Mouse (Mus musculus) heart, embryonic 10.5 days (tissue): ENCODE results near the gene Spint3. TPM values are rescaled to one million over a fixed set of nuclear protein-coding genes. Genes with fewer than 3 reads are reported as not detected.

Source experiments
- DNase-seq: peaks from one replicate; pipeline ENCODE4 v3.0.0-alpha.2; 2017; ENCODE audit warnings: low spot score
- H3K27ac ChIP-seq: fragments of 300-500 bp; sonication (generic); 2 replicates; pipeline ENCODE4 v1.5.1; 2016; ENCODE audit warnings: mild to moderate bottlenecking
- H3K27me3 ChIP-seq: fragments of 300-500 bp; sonication (generic); 2 replicates; pipeline ENCODE4 v1.6.1; 2016; ENCODE audit warnings: mild to moderate bottlenecking; ENCODE audit not compliant: poor library complexity, insufficient read depth, severe bottlenecking
- H3K36me3 ChIP-seq: fragments of 300-500 bp; sonication (generic); 2 replicates; pipeline ENCODE4 v1.6.1; 2016; ENCODE audit warnings: mild to moderate bottlenecking, moderate library complexity
- H3K4me1 ChIP-seq: fragments of 300-500 bp; sonication (generic); 2 replicates; pipeline ENCODE4 v1.6.1; 2016; ENCODE audit warnings: mild to moderate bottlenecking
- H3K4me3 ChIP-seq: fragments of 300-500 bp; sonication (generic); 2 replicates; pipeline ENCODE4 v1.5.1; 2016; ENCODE audit warnings: mild to moderate bottlenecking, moderate library complexity
- H3K9me3 ChIP-seq: fragments of 300-500 bp; sonication (generic); 2 replicates; pipeline ENCODE4 v1.6.1; 2016; ENCODE audit warnings: mild to moderate bottlenecking, moderate library complexity
- WGBS: fragments of 180-500 bp; shearing (Covaris S2); methylation state at CpG from one replicate; pipeline ENCODE4 v1.1.7; 2016; 5-methylcytosine and 5-hydroxymethylcytosine counted together
- polyA plus RNA-seq: library from polyadenylated mRNA; unstranded; fragments of >200 nt; fragmentation: Nextera tagmentation; extraction: Ambion mirVana; gene quantifications from 2 replicates; pipeline ENCODE4 v1.2.1, GENCODE M21; 2016

The Spint3 gene
- polyA plus RNA-seq, 1 experiment from 2014 or later, result not detected

GRCm38 (mm10) chr2:164543745-164544144 lies 29.5 kb downstream of the Spint3 start:
- Histone ChIP-seq H3K27me3 (no peaks in the 10 kb centered on the region), H3K27ac (no peak overlapping the region), H3K36me3 (no peaks in the 10 kb centered on the region), H3K4me3 (no peak overlapping the region), H3K4me1 (peaks cover 4% of the 10 kb centered on the region; the same call in 1 of the 2 replicates), H3K9me3 (no peaks in the 10 kb centered on the region)
- WGBS, result 78% methylated on average over 2 of the region's 2 CpGs
- DNase-seq, result no peak

- H3K27me3 ChIP-seq, result no peaks in the 10 kb centered on the region
- WGBS, result 84% methylated on average over 7 of the region's 7 CpGs
- DNase-seq, result no peak
- H3K4me1 ChIP-seq, result peaks cover 4% of the 10 kb centered on the region; the same call in 1 of the 2 replicates
- H3K4me3 ChIP-seq, result no peak overlapping the region
- H3K36me3 ChIP-seq, result no peaks in the 10 kb centered on the region
- no peak overlapping the region for H3K27ac ChIP-seq
- no peaks in the 10 kb centered on the region for H3K9me3 ChIP-seq
These were observed 30.7 kb downstream of the Spint3 start for GRCm38 (mm10) chr2:164542598-164542997.

DNA sequence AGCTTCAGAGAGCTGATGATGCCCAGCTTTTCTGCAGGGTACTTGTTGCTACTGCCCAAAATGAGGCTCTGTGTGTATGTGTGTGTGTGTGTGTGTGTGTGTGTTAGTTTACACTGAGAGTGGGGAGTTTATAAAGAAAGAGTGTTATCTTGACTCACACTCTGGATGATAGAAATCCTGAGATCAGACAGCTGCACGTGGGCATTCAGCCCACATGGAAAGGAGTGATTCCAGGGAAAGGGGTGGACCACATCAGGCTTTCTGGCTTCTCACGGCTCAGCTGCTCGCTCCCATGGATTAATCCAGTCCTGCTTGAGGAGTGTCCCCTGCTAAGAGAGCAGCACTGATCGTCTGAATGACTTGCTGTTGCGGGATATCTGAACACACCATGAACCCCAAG lies 31.1 kb downstream of the Spint3 start:
- Histone ChIP-seq H3K36me3 (no peaks in the 10 kb centered on the region), H3K4me1 (peaks cover 4% of the 10 kb centered on the region; the same call in 1 of the 2 replicates), H3K4me3 (no peak overlapping the region), H3K27me3 (no peaks in the 10 kb centered on the region), H3K9me3 (no peaks in the 10 kb centered on the region), H3K27ac (no peak overlapping the region)
- WGBS, result 76% methylated on average over 5 of the region's 5 CpGs
- no peak for DNase-seq

GRCm38 (mm10) chr2:164540652-164541427 lies 32.4 kb downstream of the Spint3 start:
- Histone ChIP-seq H3K4me3 (no peak overlapping the region), H3K27me3 (no peaks in the 10 kb centered on the region), H3K27ac (no peak overlapping the region), H3K9me3 (no peaks in the 10 kb centered on the region), H3K36me3 (no peaks in the 10 kb centered on the region), H3K4me1 (peaks cover 4% of the 10 kb centered on the region; the same call in 1 of the 2 replicates)
- DNase-seq, result no peak
- 42% methylated on average over 8 of the region's 8 CpGs for WGBS

DNA sequence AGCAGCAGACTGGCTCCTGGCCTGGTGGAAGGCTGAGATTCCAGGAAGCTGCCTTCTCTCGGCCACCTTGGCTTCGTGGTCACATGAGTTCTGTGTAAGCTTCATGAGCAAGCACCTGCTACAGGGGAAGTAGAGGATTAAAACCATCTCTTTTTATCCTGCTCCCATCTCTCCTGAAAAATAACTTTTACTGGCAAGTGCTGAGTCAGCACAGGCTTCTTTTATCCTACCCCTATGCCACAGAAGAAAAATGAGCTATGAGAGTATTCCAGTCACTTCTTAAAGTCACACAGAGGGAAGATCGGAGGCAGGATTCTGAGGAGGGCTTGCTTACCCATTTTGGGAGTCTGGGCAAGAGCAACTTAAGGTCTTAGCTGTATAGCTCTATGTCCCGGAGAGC lies 36.3 kb downstream of the Spint3 start:
- no peaks in the 10 kb centered on the region for H3K36me3 ChIP-seq
- DNase-seq, result no peak
- no peak overlapping the region for H3K27ac ChIP-seq
- no peaks in the 10 kb centered on the region for H3K4me1 ChIP-seq
- no peaks in the 10 kb centered on the region for H3K27me3 ChIP-seq
- H3K9me3 ChIP-seq, result no peaks in the 10 kb centered on the region
- 69% methylated on average over 4 of the region's 4 CpGs for WGBS
- no peak overlapping the region for H3K4me3 ChIP-seq

DNA sequence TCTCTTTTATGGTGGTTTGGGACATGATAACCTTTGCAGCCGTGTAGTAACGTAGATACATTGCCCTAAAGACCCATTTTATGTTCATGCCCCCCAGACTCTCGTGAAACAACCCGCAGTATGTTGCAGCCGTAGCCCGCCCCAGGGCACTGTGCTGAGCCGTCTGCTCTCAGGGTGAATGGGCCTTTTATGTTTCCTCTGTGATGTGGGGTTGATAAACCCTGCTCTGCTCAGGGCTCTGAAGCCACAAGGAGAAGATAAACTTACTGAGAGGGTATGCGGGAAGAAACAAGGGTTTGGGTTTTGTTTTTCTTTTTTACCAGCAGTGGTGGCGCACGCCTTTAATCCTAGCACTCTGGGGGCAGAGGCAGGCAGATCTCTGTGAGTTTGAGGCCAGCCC lies 38.9 kb downstream of the Spint3 start:
- no peaks in the 10 kb centered on the region for H3K9me3 ChIP-seq
- no peak overlapping the region for H3K4me3 ChIP-seq
- no peak for DNase-seq
- H3K27ac ChIP-seq, result no peak overlapping the region
- H3K27me3 ChIP-seq, result no peaks in the 10 kb centered on the region
- no peaks in the 10 kb centered on the region for H3K36me3 ChIP-seq
- 66% methylated on average over 10 of the region's 10 CpGs for WGBS
- no peaks in the 10 kb centered on the region for H3K4me1 ChIP-seq

DNA sequence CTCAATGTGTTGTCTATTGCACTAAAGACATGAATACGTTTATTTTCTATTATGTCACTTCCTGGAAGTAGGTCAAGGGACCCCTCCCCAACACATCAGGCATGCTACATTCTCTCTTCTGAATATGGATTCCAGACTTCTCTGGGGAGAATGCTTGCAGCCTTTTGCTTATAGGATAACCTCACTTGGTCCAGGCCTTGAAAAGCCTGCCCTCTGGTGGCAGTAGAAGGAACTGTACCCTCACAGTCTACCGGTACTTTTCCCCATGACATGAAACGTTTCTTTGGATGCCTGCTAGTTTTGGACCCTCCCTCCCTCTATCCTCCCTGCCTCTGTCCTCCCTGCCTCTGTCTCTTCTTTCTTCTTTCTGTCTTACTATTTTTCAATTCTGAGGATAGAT lies 42.1 kb downstream of the Spint3 start:
- Histone ChIP-seq H3K4me1 (no peaks in the 10 kb centered on the region), H3K27ac (no peak overlapping the region), H3K27me3 (no peaks in the 10 kb centered on the region), H3K9me3 (peaks cover 7% of the 10 kb centered on the region), H3K36me3 (no peaks in the 10 kb centered on the region), H3K4me3 (no peak overlapping the region)
- WGBS, result 5% methylated on average over 3 of the region's 3 CpGs
- DNase-seq, result peak; percentile 80

GRCm38 (mm10) chr2:164528557-164528956 lies 44.7 kb downstream of the Spint3 start:
- Histone ChIP-seq H3K4me3 (no peak overlapping the region), H3K36me3 (no peaks in the 10 kb centered on the region), H3K27ac (no peak overlapping the region), H3K4me1 (no peaks in the 10 kb centered on the region), H3K9me3 (peaks cover 7% of the 10 kb centered on the region), H3K27me3 (no peaks in the 10 kb centered on the region)
- WGBS, result 72% methylated on average over 5 of the region's 5 CpGs
- no peak for DNase-seq

- no peaks in the 10 kb centered on the region for H3K36me3 ChIP-seq
- peaks cover 13% of the 10 kb centered on the region; the same call in 1 of the 2 replicates for H3K27me3 ChIP-seq
- no peak overlapping the region for H3K27ac ChIP-seq
- peaks cover 7% of the 10 kb centered on the region for H3K9me3 ChIP-seq
- WGBS, result 78% methylated on average over 10 of the region's 10 CpGs
- DNase-seq, result no peak
- H3K4me3 ChIP-seq, result no peak overlapping the region
- 0 out of 2 replicates have a peak, but pooled peaks cover 9% of the 10 kb centered on the region for H3K4me1 ChIP-seq
These were observed 49.9 kb downstream of the Spint3 start for GRCm38 (mm10) chr2:164523301-164523773.

DNA sequence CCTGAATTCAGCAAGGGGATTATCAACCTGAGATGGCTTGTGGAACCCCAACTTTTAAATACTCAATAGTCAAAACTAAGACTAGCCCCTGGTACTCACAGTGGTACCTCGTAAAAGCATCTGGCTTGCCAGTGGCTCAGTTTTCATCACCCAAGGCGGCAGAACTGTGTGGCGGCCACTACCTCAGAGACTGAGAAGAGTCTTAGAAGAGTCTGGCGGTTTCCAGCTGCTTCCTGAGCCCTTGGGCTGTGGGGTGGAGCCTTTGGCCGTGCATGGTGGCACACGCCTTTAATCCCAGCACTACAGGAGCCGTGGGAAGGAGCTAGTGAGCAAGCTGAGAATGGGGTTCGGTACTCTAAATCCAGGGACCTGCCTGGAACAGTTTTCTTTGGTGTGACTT lies 51.0 kb downstream of the Spint3 start:
- H3K36me3 ChIP-seq, result no peaks in the 10 kb centered on the region
- 22% methylated on average over 8 of the region's 8 CpGs for WGBS
- no peak overlapping the region for H3K27ac ChIP-seq
- DNase-seq, result no peak
- H3K9me3 ChIP-seq, result peaks cover 7% of the 10 kb centered on the region
- peaks cover 13% of the 10 kb centered on the region; the same call in 1 of the 2 replicates for H3K27me3 ChIP-seq
- no peak overlapping the region for H3K4me3 ChIP-seq
- H3K4me1 ChIP-seq, result 0 out of 2 replicates have a peak, but pooled peaks cover 9% of the 10 kb centered on the region

DNA sequence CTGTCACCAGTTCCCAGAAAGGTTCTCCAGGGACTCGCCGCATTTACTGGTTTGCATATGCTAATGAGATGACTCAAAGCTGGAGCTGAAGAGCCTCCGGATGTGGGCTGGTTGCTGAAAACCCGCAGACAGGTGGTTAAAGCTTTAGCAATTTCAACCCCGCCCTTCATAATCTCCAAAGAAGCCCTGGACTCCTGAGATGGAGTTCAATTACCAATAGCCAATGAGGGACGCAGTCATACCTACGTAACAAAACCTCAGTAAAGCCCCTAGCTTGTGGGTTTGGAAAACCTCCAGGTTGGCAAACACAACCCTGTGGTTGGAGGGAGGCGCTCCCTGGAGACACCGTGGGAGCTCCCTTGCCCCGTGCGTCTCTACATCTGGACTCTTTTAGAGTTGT lies 51.4 kb downstream of the Spint3 start:
- no peak for DNase-seq
- H3K4me1 ChIP-seq, result 0 out of 2 replicates have a peak, but pooled peaks cover 9% of the 10 kb centered on the region
- H3K36me3 ChIP-seq, result no peaks in the 10 kb centered on the region
- H3K4me3 ChIP-seq, result no peak overlapping the region
- 15% methylated on average over 11 of the region's 11 CpGs for WGBS
- peaks cover 13% of the 10 kb centered on the region; the same call in 1 of the 2 replicates for H3K27me3 ChIP-seq
- peaks cover 6% of the 10 kb centered on the region for H3K9me3 ChIP-seq
- no peak overlapping the region for H3K27ac ChIP-seq

- peak; percentile 81 for DNase-seq
- Histone ChIP-seq H3K36me3 (no peaks in the 10 kb centered on the region), H3K27ac (no peak overlapping the region), H3K9me3 (no peaks in the 10 kb centered on the region), H3K4me1 (0 out of 2 replicates have a peak, but pooled peaks cover 9% of the 10 kb centered on the region), H3K27me3 (peaks cover 13% of the 10 kb centered on the region; the same call in 1 of the 2 replicates), H3K4me3 (no peak overlapping the region)
- 5% methylated on average over 3 of the region's 3 CpGs for WGBS
These were observed 52.5 kb downstream of the Spint3 start for GRCm38 (mm10) chr2:164520782-164521181.
